Mouse (Mus musculus) liver, postnatal 0 days (tissue): ENCODE data around the gene Pip4k2a. TPM values are rescaled to one million over a fixed set of nuclear protein-coding genes. Genes with fewer than 3 reads are reported as not detected.

Experiments used
- ATAC-seq: fragments of 200-750 bp; cut with Nextera tagmentation; 2 replicates; pipeline ENCODE4 v1.8.0; 2017; ENCODE audit warnings: mild to moderate bottlenecking, moderate library complexity
- DNase-seq: peaks from one replicate; pipeline ENCODE4 v3.0.0-alpha.2; 2016
- H3K27ac ChIP-seq: fragments of 300-500 bp; sonication (generic); 2 replicates; pipeline ENCODE4 v1.5.1; 2014; ENCODE audit warnings: antibody characterized with exemption, moderate library complexity, mild to moderate bottlenecking, low read depth
- H3K27me3 ChIP-seq: fragments of 300-500 bp; sonication (generic); 2 replicates; pipeline ENCODE4 v1.6.1; 2014; ENCODE audit warnings: low read length, control low read depth, mixed read lengths; ENCODE audit not compliant: insufficient read depth
- H3K36me3 ChIP-seq: fragments of 300-500 bp; sonication (generic); replicated peaks from 2 replicates; pipeline ENCODE4 v1.6.1; 2014; ENCODE audit warnings: mild to moderate bottlenecking, control low read depth, low read length, moderate library complexity, mixed read lengths; ENCODE audit not compliant: insufficient read depth
- H3K4me1 ChIP-seq: fragments of 300-500 bp; sonication (generic); 2 replicates; pipeline ENCODE4 v1.6.1; 2014; ENCODE audit warnings: antibody characterized with exemption, mild to moderate bottlenecking, control low read depth; ENCODE audit not compliant: insufficient read depth
- H3K4me2 ChIP-seq: fragments of 300-500 bp; sonication (generic); 2 replicates; pipeline ENCODE4 v1.6.1; 2014; ENCODE audit warnings: low read depth, mild to moderate bottlenecking, low read length, moderate library complexity, mixed read lengths
- H3K4me3 ChIP-seq: fragments of 300-500 bp; sonication (generic); 2 replicates; pipeline ENCODE4 v1.5.1; 2014; ENCODE audit warnings: low read depth, low read length
- H3K9ac ChIP-seq: fragments of 300-500 bp; sonication (generic); replicated peaks from 2 replicates; pipeline ENCODE4 v1.6.1; 2014; ENCODE audit warnings: mild to moderate bottlenecking, moderate library complexity
- H3K9me3 ChIP-seq: fragments of 300-500 bp; sonication (generic); 2 replicates; pipeline ENCODE4 v1.6.1; 2016; ENCODE audit warnings: mild to moderate bottlenecking, control low read depth, low read length, mixed read lengths
- CTCF ChIP-seq: sonication (generic); IDR thresholded peaks from 2 replicates; pipeline ENCODE4 v1.5.1; 2016; ENCODE audit warnings: antibody characterized with exemption, low read depth
- EP300 ChIP-seq: IDR thresholded peaks from 2 replicates; pipeline ENCODE4 v1.6.1; 2016; ENCODE audit warnings: antibody characterized with exemption, low read depth, mild to moderate bottlenecking
- whole genome bisulfite sequencing: fragments of 180-500 bp; shearing (Covaris S2); extraction: QIAGEN DNeasy Blood & Tissue Kit; methylation state at CpG from one replicate; pipeline ENCODE4 v1.1.7; 2014; ENCODE audit not compliant: insufficient replicate concordance; 5-methylcytosine and 5-hydroxymethylcytosine counted together
- polyA plus RNA-seq: library from polyadenylated mRNA; unstranded; fragments of >200 nt; fragmentation: Nextera tagmentation; extraction: Ambion mirVana; gene quantifications from 2 replicates; pipeline ENCODE4 v1.2.1, GENCODE M21; 2015

Gene Pip4k2a
- polyA plus RNA-seq, 1 experiment from 2014 or later: 8.0 TPM

- WGBS: 87% methylated on average over 5 of the region's 5 CpGs
- Histone ChIP-seq H3K9me3 (no peaks in the 10 kb centered on the region), H3K4me1 (no peaks in the 10 kb centered on the region), H3K27me3 (no peaks in the 10 kb centered on the region), H3K27ac (no peak overlapping the region), H3K9ac (no peak overlapping the region), H3K4me2 (no peak overlapping the region), H3K4me3 (no peak overlapping the region), H3K36me3 (0 out of 2 replicates have a peak, but pooled peaks cover 4% of the 10 kb centered on the region)
- DNase-seq (no peak), ATAC-seq (no peak)
- TF ChIP-seq CTCF (no peak), EP300 (no peak)
Observed at GRCm38 (mm10) chr2:18853345-18853744, 144.6 kb downstream of the Pip4k2a start.

- no peak overlapping the region for H3K9ac ChIP-seq
- no peaks in the 10 kb centered on the region for H3K4me1 ChIP-seq
- H3K4me3 ChIP-seq: no peak overlapping the region
- TF ChIP-seq CTCF (no peak), EP300 (no peak)
- H3K9me3 ChIP-seq: no peaks in the 10 kb centered on the region
- H3K27me3 ChIP-seq: no peaks in the 10 kb centered on the region
- peaks cover 10% of the 10 kb centered on the region; the same call in 1 of the 2 replicates for H3K36me3 ChIP-seq
- DNase-seq (no peak), ATAC-seq (no peak)
- H3K27ac ChIP-seq: no peak overlapping the region
- no peak overlapping the region for H3K4me2 ChIP-seq
- WGBS: 56% methylated on average over 8 of the region's 8 CpGs
Observed at GRCm38 (mm10) chr2:18850657-18851056, 147.3 kb downstream of the Pip4k2a start.

- no peak overlapping the region for H3K4me3 ChIP-seq
- no peaks in the 10 kb centered on the region for H3K27me3 ChIP-seq
- no peak overlapping the region for H3K4me2 ChIP-seq
- H3K9me3 ChIP-seq: no peaks in the 10 kb centered on the region
- DNase-seq: no peak
- ATAC-seq: no peak
- 88% methylated on average over 5 of the region's 5 CpGs for WGBS
- H3K36me3 ChIP-seq: peaks cover 28% of the 10 kb centered on the region; the same call in 1 of the 2 replicates
- TF ChIP-seq EP300 (no peak), CTCF (no peak)
- H3K9ac ChIP-seq: no peak overlapping the region
- no peaks in the 10 kb centered on the region for H3K4me1 ChIP-seq
- H3K27ac ChIP-seq: no peak overlapping the region
Observed at GRCm38 (mm10) chr2:18848074-18848629, 149.8 kb downstream of the Pip4k2a start.

GRCm38 (mm10) chr2:18842527-18842926 is 155.4 kb downstream of the Pip4k2a start:
- Histone ChIP-seq H3K27me3 (no peaks in the 10 kb centered on the region), H3K4me1 (no peaks in the 10 kb centered on the region), H3K36me3 (peaks cover 27% of the 10 kb centered on the region), H3K4me3 (no peak overlapping the region), H3K9ac (no peak overlapping the region), H3K27ac (no peak overlapping the region), H3K9me3 (no peaks in the 10 kb centered on the region), H3K4me2 (no peak overlapping the region)
- TF ChIP-seq CTCF: no peak
- no peak for TF ChIP-seq EP300
- ATAC-seq (no peak), DNase-seq (no peak)
- 94% methylated on average over 6 of the region's 6 CpGs for WGBS

GRCm38 (mm10) chr2:18841051-18841450 is 156.9 kb downstream of the Pip4k2a start:
- Histone ChIP-seq H3K27ac (no peak overlapping the region), H3K4me3 (no peak overlapping the region), H3K36me3 (peaks cover 24% of the 10 kb centered on the region), H3K9me3 (no peaks in the 10 kb centered on the region), H3K9ac (no peak overlapping the region), H3K4me1 (no peaks in the 10 kb centered on the region), H3K27me3 (no peaks in the 10 kb centered on the region), H3K4me2 (no peak overlapping the region)
- no peak for DNase-seq
- TF ChIP-seq EP300 (no peak), CTCF (no peak)
- no peak for ATAC-seq
- WGBS: 90% methylated on average over 8 of the region's 8 CpGs

GRCm38 (mm10) chr2:18839532-18839931 is 158.4 kb downstream of the Pip4k2a start:
- DNase-seq (no peak), ATAC-seq (no peak)
- Histone ChIP-seq H3K36me3 (peaks cover 15% of the 10 kb centered on the region), H3K27me3 (no peaks in the 10 kb centered on the region), H3K9me3 (no peaks in the 10 kb centered on the region), H3K4me1 (no peaks in the 10 kb centered on the region), H3K9ac (no peak overlapping the region), H3K4me3 (no peak overlapping the region), H3K4me2 (no peak overlapping the region), H3K27ac (no peak overlapping the region)
- WGBS: 85% methylated on average over 4 of the region's 4 CpGs
- TF ChIP-seq CTCF: no peak
- TF ChIP-seq EP300: no peak
